Mouse (Mus musculus): ENCODE data around the gene Batf3. TPM values are rescaled to one million over a fixed set of nuclear protein-coding genes. Genes with fewer than 3 reads are reported as not detected.

Gene Batf3
- polyA plus RNA-seq (2014; fragmentation: Illumina TruSeq; extraction: RNeasy Lipid Tissue Mini Kit (QIAGEN cat#74804)), result not detected

DNA sequence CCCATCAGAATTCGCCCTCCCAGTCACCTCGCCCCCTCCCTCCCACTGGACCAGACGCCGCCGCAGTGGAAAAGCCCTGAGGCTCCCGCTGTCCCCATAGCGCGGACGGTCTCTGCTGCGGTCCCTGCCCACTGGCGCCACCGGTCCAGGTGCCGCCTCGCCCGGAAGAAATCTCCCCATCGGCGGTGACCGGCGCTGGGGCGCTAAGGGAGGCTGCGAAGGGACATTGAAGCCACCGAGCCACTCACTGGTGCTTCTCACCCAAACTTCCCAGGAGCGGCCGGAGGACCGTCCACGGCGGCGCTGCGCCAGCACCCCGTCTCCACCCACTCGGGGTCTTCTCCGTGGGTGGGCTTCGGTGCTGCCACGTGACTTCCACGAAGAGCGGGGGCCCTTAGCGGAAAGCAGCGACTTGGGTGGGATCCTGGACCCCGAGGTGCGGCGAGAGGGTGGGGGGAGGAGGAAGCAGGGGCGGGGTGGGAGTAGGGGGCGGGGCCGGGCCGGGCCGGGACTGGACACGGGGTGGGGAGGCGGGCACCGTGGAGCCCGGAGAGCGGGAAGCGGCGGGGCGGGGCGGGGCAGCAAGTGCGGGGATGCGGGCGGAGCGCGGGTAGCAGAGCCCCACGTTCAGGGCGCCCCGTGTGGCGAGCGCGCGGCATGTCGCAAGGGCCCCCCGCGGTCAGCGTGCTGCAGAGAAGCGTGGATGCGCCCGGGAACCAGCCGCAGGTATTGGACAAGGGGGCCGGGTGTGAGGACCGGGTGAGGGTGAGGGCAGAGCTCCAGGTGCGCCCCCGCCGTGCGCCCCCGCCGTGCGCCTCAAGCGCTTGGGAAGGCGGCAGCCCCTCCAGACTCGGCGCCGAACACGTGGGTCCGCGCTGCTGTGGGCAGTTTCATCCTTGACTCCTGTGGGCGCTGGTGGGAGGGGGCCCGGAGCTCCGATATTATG, at the start of gene Batf3:
Gene Batf3, plus strand, starts transcription at position 46 of the 946 bp plus-strand sequence.

GRCm38 (mm10) chr1:191062781-191063485, 34.7 kb upstream of the Batf3 start, which contains the start of the genes Tatdn3 and Nsl1:
Tatdn3 (minus strand) TSS chr1:191062932.
Nsl1 (plus strand) TSS chr1:191063012.

Other genes starting within 250 kb of the Batf3 start
- gene Rps6kc1, start 186.1 kb upstream of the Batf3 start, polyA plus RNA-seq (2014; fragmentation: Illumina TruSeq; extraction: RNeasy Lipid Tissue Mini Kit (QIAGEN cat#74804)), result 7.9 TPM
- 67.2 TPM for gene Angel2, start 172.7 kb upstream of the Batf3 start, polyA plus RNA-seq (2014; fragmentation: Illumina TruSeq; extraction: RNeasy Lipid Tissue Mini Kit (QIAGEN cat#74804))
- 2.8 TPM for gene Vash2, start 118.6 kb upstream of the Batf3 start, polyA plus RNA-seq (2014; fragmentation: Illumina TruSeq; extraction: RNeasy Lipid Tissue Mini Kit (QIAGEN cat#74804))
- 43.6 TPM for gene Flvcr1, start 71.7 kb upstream of the Batf3 start, polyA plus RNA-seq (2014; fragmentation: Illumina TruSeq; extraction: RNeasy Lipid Tissue Mini Kit (QIAGEN cat#74804))
- not detected for gene Spata45, start 61.2 kb upstream of the Batf3 start, polyA plus RNA-seq (2014; fragmentation: Illumina TruSeq; extraction: RNeasy Lipid Tissue Mini Kit (QIAGEN cat#74804))
- 9.2 TPM for gene Tatdn3, start 34.9 kb upstream of the Batf3 start, polyA plus RNA-seq (2014; fragmentation: Illumina TruSeq; extraction: RNeasy Lipid Tissue Mini Kit (QIAGEN cat#74804))
- 4.1 TPM for gene Nsl1, start 34.8 kb upstream of the Batf3 start, polyA plus RNA-seq (2014; fragmentation: Illumina TruSeq; extraction: RNeasy Lipid Tissue Mini Kit (QIAGEN cat#74804))
- gene Fam71a, start 67.0 kb downstream of the Batf3 start, polyA plus RNA-seq (2014; fragmentation: Illumina TruSeq; extraction: RNeasy Lipid Tissue Mini Kit (QIAGEN cat#74804)), result not detected
- gene Atf3, start 120.2 kb downstream of the Batf3 start, polyA plus RNA-seq (2014; fragmentation: Illumina TruSeq; extraction: RNeasy Lipid Tissue Mini Kit (QIAGEN cat#74804)), result 1.9 TPM
- gene Nenf, start 220.3 kb downstream of the Batf3 start, polyA plus RNA-seq (2014; fragmentation: Illumina TruSeq; extraction: RNeasy Lipid Tissue Mini Kit (QIAGEN cat#74804)), result 1.5 TPM
- gene Tmem206, start 228.1 kb downstream of the Batf3 start, polyA plus RNA-seq (2014; fragmentation: Illumina TruSeq; extraction: RNeasy Lipid Tissue Mini Kit (QIAGEN cat#74804)), result 51.9 TPM

Measured in ovary, adult 10 weeks (tissue).